Mouse (Mus musculus) cortical plate, adult 2 months (tissue): ENCODE measurements around the gene Olfr157.

Source experiments
- CTCF ChIP-seq: fragments of 200-500 bp; IDR thresholded peaks from 2 replicates; pipeline ENCODE4 v1.5.1; 2011; ENCODE audit warnings: mild to moderate bottlenecking, control low read depth, low read length; ENCODE audit not compliant: insufficient read depth; ENCODE audit errors: extremely low read depth
- POLR2A ChIP-seq: fragments of 200-500 bp; IDR thresholded peaks from 2 replicates; pipeline ENCODE4 v1.6.1; 2011; ENCODE audit warnings: mild to moderate bottlenecking, low read length, control low read depth; ENCODE audit not compliant: insufficient read depth; ENCODE audit errors: extremely low read depth

- TF ChIP-seq CTCF (no peak), POLR2A (no peak)
Measured at GRCm38 (mm10) chr4:43877230-43877629, 37.2 kb upstream of the Olfr157 start.
